Mouse (Mus musculus) C2C12 (cell line): ENCODE results near the gene Shpk. TPM values are rescaled to one million over a fixed set of nuclear protein-coding genes. Genes with fewer than 3 reads are reported as not detected.

ENCODE experiments used
- H3K27me3 ChIP-seq: one replicate; pipeline ENCODE4 v1.6.1; 2011; ENCODE audit not compliant: control insufficient read depth, insufficient read depth, insufficient read length
- H3K36me3 ChIP-seq: one replicate; pipeline ENCODE4 v1.6.1; 2011; ENCODE audit not compliant: control insufficient read depth, insufficient read depth
- H3K4me3 ChIP-seq: one replicate; pipeline ENCODE4 v1.5.1; 2011; ENCODE audit warnings: mild to moderate bottlenecking, control low read depth; ENCODE audit not compliant: poor library complexity, insufficient read depth, severe bottlenecking
- H3K79me2 ChIP-seq: one replicate; pipeline ENCODE4 v1.6.1; 2011; ENCODE audit not compliant: control insufficient read depth, insufficient read depth
- H3K79me3 ChIP-seq: one replicate; pipeline ENCODE4 v1.6.1; 2011; ENCODE audit warnings: low read depth, control low read depth
- H3ac ChIP-seq: one replicate; pipeline ENCODE3; 2011; ENCODE audit warnings: low read depth; ENCODE audit not compliant: control insufficient read depth, insufficient read length
- CEBPB ChIP-seq: IDR thresholded peaks from one replicate; pipeline ENCODE4 v1.6.1; 2011; ENCODE audit warnings: low read depth, mild to moderate bottlenecking, control low read depth, moderate library complexity
- CTCF ChIP-seq: IDR thresholded peaks from one replicate; pipeline ENCODE4 v1.5.1; 2011; ENCODE audit not compliant: control insufficient read depth, insufficient read depth, insufficient read length
- FOSL1 ChIP-seq: IDR thresholded peaks from one replicate; pipeline ENCODE4 v1.8.0; 2011; ENCODE audit warnings: mild to moderate bottlenecking, low read length; ENCODE audit not compliant: poor library complexity, insufficient read depth, severe bottlenecking
- MAX ChIP-seq: IDR thresholded peaks from one replicate; pipeline ENCODE4 v1.6.1; 2011; ENCODE audit warnings: mild to moderate bottlenecking, control low read depth
- MYOD1 ChIP-seq: IDR thresholded peaks from one replicate; pipeline ENCODE4 v1.6.1; 2011; ENCODE audit warnings: low read depth; ENCODE audit not compliant: control insufficient read depth, insufficient read length
- MYOG ChIP-seq: IDR thresholded peaks from one replicate; pipeline ENCODE4 v1.6.1; 2011; ENCODE audit not compliant: control insufficient read depth, insufficient read length; ENCODE audit errors: extremely low read depth
- USF1 ChIP-seq: IDR thresholded peaks from one replicate; pipeline ENCODE4 v1.6.1; 2011; ENCODE audit warnings: low read depth, mild to moderate bottlenecking, control low read depth, moderate library complexity
- polyA plus RNA-seq: library from polyadenylated mRNA; unstranded; fragments of >200 nt; fragmentation: generic; extraction: Trizol; gene quantifications from one replicate; pipeline ENCODE4 v1.2.1, GENCODE M21; 2012; ENCODE audit warnings: missing spikeins

Gene Shpk
- polyA plus RNA-seq, 1 experiment, result 0.28 TPM

DNA sequence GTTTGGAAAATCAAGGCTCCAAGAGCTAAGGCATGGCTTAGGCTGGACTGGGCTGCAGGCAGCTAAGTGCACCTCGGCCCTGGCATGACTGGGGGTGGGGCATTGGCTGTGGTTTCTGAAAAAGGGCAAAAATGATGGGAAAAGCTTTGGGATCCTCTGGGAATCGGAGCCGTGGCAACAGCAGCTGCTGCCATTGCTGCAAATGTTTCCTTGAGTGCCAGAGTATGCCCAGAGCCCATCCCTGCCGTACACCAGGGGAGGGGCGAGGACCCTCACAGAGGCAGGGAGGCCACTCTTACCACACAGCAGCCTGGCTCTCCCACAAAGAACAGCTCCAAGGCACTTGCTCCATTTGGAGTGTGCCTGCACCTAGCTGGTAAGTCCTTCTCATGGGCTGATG, 34.7 kb downstream of the Shpk start, which contains the start of gene Trpv1:
Gene Trpv1 (plus strand): TSS at position 301 of the 400 bp plus-strand sequence.
- Histone ChIP-seq H3K79me3 (no peaks in the 10 kb centered on the region), H3K27me3 (peaks cover 3% of the 10 kb centered on the region), H3K4me3 (no peak within 1 kb of the TSS), H3ac (no peak within 1 kb of the TSS), H3K79me2 (no peaks in the 10 kb centered on the region), H3K36me3 (no peaks in the 10 kb centered on the region)
- TF ChIP-seq MYOD1, result no peak
- no peak for TF ChIP-seq MYOG
- no peak for TF ChIP-seq MAX
- TF ChIP-seq FOSL1, result no peak
- no peak for TF ChIP-seq CEBPB
- no peak for TF ChIP-seq USF1
- TF ChIP-seq CTCF, result no peak

GRCm38 (mm10) chr11:73235990-73236701, 36.9 kb downstream of the Shpk start:
- H3K27me3 ChIP-seq, result peaks cover 3% of the 10 kb centered on the region
- no peak overlapping the region for H3ac ChIP-seq
- TF ChIP-seq CEBPB (no peak), CTCF (no peak), MYOG (no peak), MAX (no peak), FOSL1 (no peak), MYOD1 (no peak), USF1 (no peak)
- H3K36me3 ChIP-seq, result no peaks in the 10 kb centered on the region
- H3K79me2 ChIP-seq, result no peaks in the 10 kb centered on the region
- H3K79me3 ChIP-seq, result no peaks in the 10 kb centered on the region
- H3K4me3 ChIP-seq, result no peak overlapping the region

DNA sequence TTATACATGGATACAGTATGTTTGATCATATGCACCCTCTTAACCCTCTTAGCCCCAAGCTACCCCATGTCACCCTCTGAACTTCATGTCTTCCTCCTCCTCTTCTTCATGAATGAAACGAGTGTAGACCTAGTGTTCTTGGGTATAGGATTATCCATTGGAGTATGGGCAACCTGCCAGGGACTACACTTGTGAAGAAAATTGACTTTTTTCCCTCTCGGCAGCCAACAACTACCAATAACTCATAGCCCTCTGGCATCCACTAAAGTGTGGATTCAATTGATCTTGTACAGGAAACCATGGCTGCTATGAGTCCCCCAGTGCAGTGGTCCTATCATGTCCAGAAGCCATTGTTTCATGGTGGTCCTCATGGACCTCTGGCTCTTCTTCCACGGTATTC, 37.5 kb downstream of the Shpk start:
- H3K27me3 ChIP-seq, result peaks cover 3% of the 10 kb centered on the region
- H3K79me2 ChIP-seq, result no peaks in the 10 kb centered on the region
- no peak for TF ChIP-seq MYOD1
- TF ChIP-seq CEBPB, result no peak
- TF ChIP-seq MYOG, result no peak
- no peak for TF ChIP-seq USF1
- TF ChIP-seq MAX, result no peak
- no peak for TF ChIP-seq FOSL1
- TF ChIP-seq CTCF, result no peak
- no peak overlapping the region for H3ac ChIP-seq
- no peak overlapping the region for H3K4me3 ChIP-seq
- no peaks in the 10 kb centered on the region for H3K36me3 ChIP-seq
- no peaks in the 10 kb centered on the region for H3K79me3 ChIP-seq

GRCm38 (mm10) chr11:73242199-73242598, 42.9 kb downstream of the Shpk start:
- Histone ChIP-seq H3K27me3 (peaks cover 3% of the 10 kb centered on the region), H3ac (no peak overlapping the region), H3K79me2 (no peaks in the 10 kb centered on the region), H3K4me3 (no peak overlapping the region), H3K36me3 (no peaks in the 10 kb centered on the region), H3K79me3 (no peaks in the 10 kb centered on the region)
- TF ChIP-seq MAX, result no peak
- TF ChIP-seq FOSL1, result no peak
- TF ChIP-seq CEBPB, result no peak
- no peak for TF ChIP-seq MYOG
- no peak for TF ChIP-seq CTCF
- TF ChIP-seq USF1, result no peak

DNA sequence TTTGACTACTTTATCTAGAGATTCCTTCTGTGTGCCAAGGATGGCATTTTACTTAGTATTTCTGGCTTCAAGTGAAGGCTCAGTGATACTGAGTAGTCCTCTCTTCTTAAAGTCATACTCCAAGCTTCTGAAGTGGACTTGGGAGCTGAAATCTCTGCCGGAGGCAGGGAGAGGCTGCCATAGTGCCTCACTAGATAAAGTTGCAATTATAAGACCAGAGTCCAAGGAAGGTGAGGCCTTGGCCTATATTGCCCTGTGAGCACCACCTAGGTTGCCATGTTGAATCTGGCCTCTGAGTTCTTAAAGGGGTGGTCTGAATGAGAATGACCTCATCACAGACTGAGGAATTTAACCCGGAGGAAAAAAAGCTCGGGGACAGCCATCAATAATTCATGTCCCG, 43.5 kb downstream of the Shpk start:
- Histone ChIP-seq H3K79me3 (no peaks in the 10 kb centered on the region), H3K36me3 (no peaks in the 10 kb centered on the region), H3K27me3 (no peaks in the 10 kb centered on the region), H3ac (no peak overlapping the region), H3K79me2 (no peaks in the 10 kb centered on the region), H3K4me3 (no peak overlapping the region)
- TF ChIP-seq FOSL1 (no peak), USF1 (no peak), MYOD1 (no peak), CEBPB (no peak), CTCF (no peak)
